Mouse (Mus musculus): ENCODE data around the gene Eppin. TPM values are rescaled to one million over a fixed set of nuclear protein-coding genes. Genes with fewer than 3 reads are reported as not detected.
"Not testable (repeated sequence)": the region's sequence is repeated elsewhere in the genome, so short reads cannot be mapped to it uniquely, and the experiment has no call there.

Eppin gene
- polyA plus RNA-seq (2015; fragmentation: Nextera tagmentation; extraction: Ambion mirVana), result not detected in 2 replicates

GRCm38 (mm10) chr2:164593494-164593893 lies at the start of gene Eppin:
Gene Eppin, minus strand, starts transcription at chr2:164593594.
- no peak for ATAC-seq (ENCODE audit: insufficient number of reproducible peaks, low FRiP score, low TSS enrichment, low read depth)
- Histone ChIP-seq H3K36me3 (no peaks in the 10 kb centered on the region), H3K9ac (no peak within 1 kb of the TSS), H3K9me3 (no peaks in the 10 kb centered on the region), H3K4me1 (no peaks in the 10 kb centered on the region), H3K27me3 (no peaks in the 10 kb centered on the region), H3K27ac (no peak within 1 kb of the TSS), H3K4me2 (no peak within 1 kb of the TSS), H3K4me3 (no peak within 1 kb of the TSS)
- WGBS, result 79% methylated on average over 4 of the region's 4 CpGs

GRCm38 (mm10) chr2:164641881-164642673 lies 48.7 kb upstream of the Eppin start:
- Histone ChIP-seq H3K36me3 (no peaks in the 10 kb centered on the region), H3K4me1 (no peaks in the 10 kb centered on the region), H3K4me2 (no peak overlapping the region), H3K9me3 (no peaks in the 10 kb centered on the region), H3K4me3 (no peak overlapping the region), H3K27me3 (no peaks in the 10 kb centered on the region), H3K9ac (no peak overlapping the region), H3K27ac (no peak overlapping the region)
- no peak for ATAC-seq (ENCODE audit: insufficient number of reproducible peaks, low FRiP score, low TSS enrichment, low read depth)
- 79% methylated on average over 13 of the region's 13 CpGs for WGBS

GRCm38 (mm10) chr2:164641129-164641528 lies 47.7 kb upstream of the Eppin start:
- Histone ChIP-seq H3K27ac (no peak overlapping the region), H3K9me3 (no peaks in the 10 kb centered on the region), H3K4me1 (no peaks in the 10 kb centered on the region), H3K36me3 (no peaks in the 10 kb centered on the region), H3K9ac (no peak overlapping the region), H3K4me2 (no peak overlapping the region), H3K27me3 (no peaks in the 10 kb centered on the region), H3K4me3 (no peak overlapping the region)
- no peak for ATAC-seq (ENCODE audit: insufficient number of reproducible peaks, low FRiP score, low TSS enrichment, low read depth)
- 68% methylated on average over 7 of the region's 7 CpGs for WGBS

DNA sequence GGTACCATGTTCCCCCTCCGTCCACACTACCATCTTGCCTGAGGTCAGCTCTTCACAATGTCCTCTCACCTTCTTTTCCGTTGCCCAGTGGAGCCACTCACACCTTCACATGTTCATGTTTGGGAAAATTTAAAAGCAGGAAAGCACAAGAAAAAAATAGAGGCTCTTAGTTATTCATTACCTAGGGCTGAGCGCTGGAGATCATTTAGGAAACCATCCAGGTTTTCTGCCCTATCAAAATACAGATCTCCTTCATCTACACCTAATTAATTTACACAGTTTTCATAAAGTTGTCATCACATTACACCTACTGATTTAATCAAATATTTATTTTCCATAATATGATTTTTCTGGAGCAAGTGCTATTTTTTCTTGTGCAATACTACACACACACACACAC lies 45.3 kb upstream of the Eppin start, which contains the start of gene Wfdc16:
Wfdc16 (minus strand) TSS at position 101 of the 400 bp plus-strand sequence.
- Histone ChIP-seq H3K27me3 (no peaks in the 10 kb centered on the region), H3K9ac (no peak within 1 kb of the TSS), H3K9me3 (no peaks in the 10 kb centered on the region), H3K4me1 (no peaks in the 10 kb centered on the region), H3K36me3 (no peaks in the 10 kb centered on the region), H3K27ac (no peak within 1 kb of the TSS), H3K4me3 (no peak within 1 kb of the TSS), H3K4me2 (no peak within 1 kb of the TSS)
- ATAC-seq (ENCODE audit: insufficient number of reproducible peaks, low FRiP score, low TSS enrichment, low read depth), result no peak
- 86% methylated on average over 3 of the region's 3 CpGs for WGBS

DNA sequence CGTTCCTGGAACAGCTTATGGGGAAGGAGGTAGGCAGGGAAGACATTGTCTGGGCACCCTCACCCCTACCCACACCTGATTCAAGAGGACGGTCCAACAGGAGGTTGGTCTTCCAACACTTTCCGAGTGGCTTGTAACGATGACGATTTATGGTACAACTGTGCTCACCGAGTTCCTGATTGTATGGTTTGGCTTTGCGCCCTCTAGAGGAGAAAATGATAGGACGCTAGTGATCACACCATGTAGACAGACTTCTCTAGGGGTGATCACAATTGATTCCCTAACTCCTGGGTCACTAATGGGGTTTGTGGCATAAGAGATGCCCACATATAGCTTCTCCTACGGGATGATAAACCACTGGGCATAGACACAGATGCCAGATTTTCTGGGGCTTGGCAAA lies 41.9 kb upstream of the Eppin start:
- no peaks in the 10 kb centered on the region for H3K27me3 ChIP-seq
- WGBS, result 79% methylated on average over 9 of the region's 9 CpGs
- H3K4me1 ChIP-seq, result no peaks in the 10 kb centered on the region
- no peak overlapping the region for H3K4me2 ChIP-seq
- H3K36me3 ChIP-seq, result no peaks in the 10 kb centered on the region
- ATAC-seq (ENCODE audit: insufficient number of reproducible peaks, low FRiP score, low TSS enrichment, low read depth), result no peak
- no peak overlapping the region for H3K27ac ChIP-seq
- no peak overlapping the region for H3K9ac ChIP-seq
- no peaks in the 10 kb centered on the region for H3K9me3 ChIP-seq
- no peak overlapping the region for H3K4me3 ChIP-seq

GRCm38 (mm10) chr2:164621775-164622174 lies 28.4 kb upstream of the Eppin start:
- no peaks in the 10 kb centered on the region for H3K36me3 ChIP-seq
- H3K27ac ChIP-seq, result no peak overlapping the region
- no peak overlapping the region for H3K4me2 ChIP-seq
- ATAC-seq (ENCODE audit: insufficient number of reproducible peaks, low FRiP score, low TSS enrichment, low read depth), result no peak
- H3K27me3 ChIP-seq, result no peaks in the 10 kb centered on the region
- no peaks in the 10 kb centered on the region for H3K4me1 ChIP-seq
- WGBS, result 78% methylated on average over 4 of the region's 4 CpGs
- no peaks in the 10 kb centered on the region for H3K9me3 ChIP-seq
- H3K9ac ChIP-seq, result no peak overlapping the region
- no peak overlapping the region for H3K4me3 ChIP-seq

GRCm38 (mm10) chr2:164619050-164619449 lies 25.7 kb upstream of the Eppin start:
- no peaks in the 10 kb centered on the region for H3K4me1 ChIP-seq

DNA sequence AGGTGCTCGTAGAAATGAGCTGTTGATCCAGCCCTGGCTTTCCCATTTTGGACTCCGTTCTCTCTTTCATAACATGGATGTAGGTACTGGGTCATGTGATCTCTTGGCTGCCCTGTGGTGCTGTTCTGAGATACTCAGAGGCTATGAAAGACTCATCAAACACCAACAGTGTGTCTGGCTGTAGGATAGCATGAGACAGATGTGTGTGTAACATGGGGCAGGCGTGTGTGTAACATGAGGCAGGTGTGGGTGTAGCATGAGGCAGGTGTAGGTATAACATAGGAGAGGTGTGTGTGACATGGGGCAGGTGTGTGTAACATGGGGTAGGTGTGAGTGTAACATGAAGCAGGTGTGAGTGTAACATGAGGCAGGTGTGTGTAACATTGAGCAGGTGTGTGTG lies 22.0 kb upstream of the Eppin start:
- H3K4me1 ChIP-seq, result no peaks in the 10 kb centered on the region
- H3K4me3 ChIP-seq, result no peak overlapping the region
- H3K27me3 ChIP-seq, result no peaks in the 10 kb centered on the region
- no peak overlapping the region for H3K4me2 ChIP-seq
- H3K9me3 ChIP-seq, result no peaks in the 10 kb centered on the region
- no peak for ATAC-seq (ENCODE audit: insufficient number of reproducible peaks, low FRiP score, low TSS enrichment, low read depth)
- H3K27ac ChIP-seq, result no peak overlapping the region
- WGBS, result 87% methylated on average over 3 of the region's 3 CpGs
- H3K36me3 ChIP-seq, result no peaks in the 10 kb centered on the region
- H3K9ac ChIP-seq, result no peak overlapping the region

More at GRCm38 (mm10) chr2:164619050-164619449, 25.7 kb upstream of the Eppin start:
- Histone ChIP-seq H3K9ac (no peak overlapping the region), H3K27ac (no peak overlapping the region), H3K4me3 (no peak overlapping the region), H3K36me3 (no peaks in the 10 kb centered on the region), H3K9me3 (no peaks in the 10 kb centered on the region), H3K4me2 (no peak overlapping the region), H3K27me3 (no peaks in the 10 kb centered on the region)
- ATAC-seq (ENCODE audit: insufficient number of reproducible peaks, low FRiP score, low TSS enrichment, low read depth), result no peak
- WGBS, result 65% methylated on average over 5 of the region's 5 CpGs

DNA sequence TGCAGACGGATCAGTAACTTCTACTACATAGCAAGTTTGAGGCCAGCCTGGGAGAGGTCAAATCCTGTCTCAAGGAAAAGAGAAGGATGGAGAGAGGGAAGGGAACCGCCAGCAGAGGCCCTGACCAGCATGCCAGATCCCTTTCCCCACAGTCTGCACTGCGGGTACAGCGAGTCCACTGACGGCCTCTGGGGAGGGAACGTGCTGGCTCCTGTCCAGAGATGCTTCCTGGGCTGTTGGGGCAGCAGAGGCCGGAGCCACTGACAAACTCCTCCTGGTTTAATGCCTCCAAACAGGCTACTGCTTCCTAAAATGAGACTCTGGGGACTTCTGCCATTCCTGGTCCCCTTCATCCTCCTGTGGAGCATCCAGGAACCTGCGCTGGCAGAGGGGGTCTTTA lies 20.1 kb upstream of the Eppin start, which contains the start of the genes Wfdc6b and Wfdc8:
Wfdc6b (plus strand) TSS at position 52 of the 400 bp plus-strand sequence.
Wfdc8 (minus strand) TSS at position 156 of the 400 bp plus-strand sequence.
- not testable (repeated sequence) for H3K9ac ChIP-seq; H3K4me1 ChIP-seq; H3K9me3 ChIP-seq; H3K36me3 ChIP-seq; ATAC-seq (ENCODE audit: insufficient number of reproducible peaks, low FRiP score, low TSS enrichment, low read depth); H3K4me2 ChIP-seq; H3K27ac ChIP-seq; H3K4me3 ChIP-seq; H3K27me3 ChIP-seq
- 49% methylated on average over 8 of the region's 8 CpGs for WGBS

DNA sequence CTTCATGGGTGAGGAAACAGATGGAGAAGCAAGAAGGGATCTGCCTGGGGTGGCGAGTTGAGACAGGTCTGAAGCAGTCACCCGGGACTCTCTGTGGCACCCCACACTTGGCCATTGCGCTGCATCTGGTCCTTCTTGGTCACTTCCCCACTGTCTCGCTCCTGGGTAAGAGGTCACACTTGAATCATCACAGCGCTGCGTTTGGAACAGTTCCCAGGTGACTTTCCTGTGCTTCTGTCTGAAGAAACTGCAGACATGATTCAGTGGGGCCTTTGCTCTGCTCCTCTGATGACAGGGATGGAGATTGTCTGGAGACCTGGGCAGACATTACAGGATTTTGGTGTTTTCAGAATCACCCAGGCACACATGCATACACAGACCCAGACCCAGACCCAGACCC lies 15.4 kb upstream of the Eppin start:
- no peaks in the 10 kb centered on the region for H3K27me3 ChIP-seq
- H3K4me3 ChIP-seq, result no peak overlapping the region
- ATAC-seq (ENCODE audit: insufficient number of reproducible peaks, low FRiP score, low TSS enrichment, low read depth), result no peak
- H3K27ac ChIP-seq, result no peak overlapping the region
- no peak overlapping the region for H3K4me2 ChIP-seq
- H3K9me3 ChIP-seq, result no peaks in the 10 kb centered on the region
- no peaks in the 10 kb centered on the region for H3K36me3 ChIP-seq
- WGBS, result 67% methylated on average over 6 of the region's 6 CpGs
- no peaks in the 10 kb centered on the region for H3K4me1 ChIP-seq
- no peak overlapping the region for H3K9ac ChIP-seq

- no peak for ATAC-seq (ENCODE audit: insufficient number of reproducible peaks, low FRiP score, low TSS enrichment, low read depth)
- Histone ChIP-seq H3K4me2 (no peak overlapping the region), H3K9me3 (no peaks in the 10 kb centered on the region), H3K36me3 (no peaks in the 10 kb centered on the region), H3K4me1 (no peaks in the 10 kb centered on the region), H3K9ac (no peak overlapping the region), H3K27me3 (no peaks in the 10 kb centered on the region), H3K27ac (no peak overlapping the region), H3K4me3 (no peak overlapping the region)
- WGBS, result 84% methylated on average over 8 of the region's 8 CpGs
Measured at GRCm38 (mm10) chr2:164604411-164604810, 11.0 kb upstream of the Eppin start.

DNA sequence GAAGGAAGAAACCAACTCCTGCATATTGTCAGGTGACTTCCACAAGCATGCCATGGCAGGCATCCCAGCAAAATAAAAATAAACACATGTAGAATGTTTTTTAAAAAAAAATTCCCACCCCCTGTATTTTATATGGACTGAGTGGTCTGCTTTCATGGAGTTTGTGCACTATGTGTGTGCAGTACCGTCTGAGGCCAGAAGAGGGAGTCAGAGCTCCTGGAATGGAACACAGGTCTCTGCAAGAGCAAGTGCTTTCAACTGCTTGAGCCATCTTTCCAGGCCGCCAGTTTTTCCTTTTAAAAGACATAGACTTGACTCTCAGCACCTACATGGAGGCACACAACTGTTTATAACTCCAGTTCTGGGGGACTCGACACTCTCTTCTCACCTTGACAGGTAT lies 10.1 kb upstream of the Eppin start:
- H3K27me3 ChIP-seq, result no peaks in the 10 kb centered on the region
- H3K36me3 ChIP-seq, result no peaks in the 10 kb centered on the region
- no peak overlapping the region for H3K9ac ChIP-seq
- no peak for ATAC-seq (ENCODE audit: insufficient number of reproducible peaks, low FRiP score, low TSS enrichment, low read depth)
- H3K27ac ChIP-seq, result no peak overlapping the region
- H3K9me3 ChIP-seq, result no peaks in the 10 kb centered on the region
- no peaks in the 10 kb centered on the region for H3K4me1 ChIP-seq
- no peak overlapping the region for H3K4me3 ChIP-seq
- WGBS, result 92% methylated on average over 3 of the region's 3 CpGs
- no peak overlapping the region for H3K4me2 ChIP-seq

All from limb, embryonic 15.5 days (tissue).